Mouse (Mus musculus) midbrain, embryonic 15.5 days (tissue): Measurements from ENCODE around the gene Aox2. TPM values are rescaled to one million over a fixed set of nuclear protein-coding genes. Genes with fewer than 3 reads are reported as not detected.

Experiments used
- ATAC-seq: fragments of 200-750 bp; cut with Nextera tagmentation; replicated peaks from 2 replicates; pipeline ENCODE4 v1.8.0; 2017; ENCODE audit warnings: moderate TSS enrichment
- H3K27ac ChIP-seq: fragments of 300-500 bp; sonication (generic); 2 replicates; pipeline ENCODE4 v1.5.1; 2015; ENCODE audit warnings: mild to moderate bottlenecking, inconsistent platforms
- H3K27me3 ChIP-seq: fragments of 300-500 bp; sonication (generic); replicated peaks from 2 replicates; pipeline ENCODE4 v1.6.1; 2015; ENCODE audit warnings: inconsistent platforms
- H3K36me3 ChIP-seq: fragments of 300-500 bp; sonication (generic); replicated peaks from 2 replicates; pipeline ENCODE4 v1.6.1; 2015; ENCODE audit warnings: inconsistent platforms
- H3K4me1 ChIP-seq: fragments of 300-500 bp; sonication (generic); 2 replicates; pipeline ENCODE4 v1.6.1; 2015; ENCODE audit warnings: inconsistent platforms
- H3K4me2 ChIP-seq: fragments of 300-500 bp; sonication (generic); 2 replicates; pipeline ENCODE4 v1.6.1; 2015; ENCODE audit warnings: inconsistent platforms, mild to moderate bottlenecking, moderate library complexity
- H3K4me3 ChIP-seq: fragments of 300-500 bp; sonication (generic); 2 replicates; pipeline ENCODE4 v1.5.1; 2015; ENCODE audit warnings: mild to moderate bottlenecking, inconsistent platforms
- H3K9ac ChIP-seq: fragments of 300-500 bp; sonication (generic); 2 replicates; pipeline ENCODE4 v1.6.1; 2015; ENCODE audit warnings: mild to moderate bottlenecking, inconsistent platforms
- H3K9me3 ChIP-seq: fragments of 300-500 bp; sonication (generic); 2 replicates; pipeline ENCODE4 v1.6.1; 2016; ENCODE audit warnings: inconsistent platforms
- WGBS: fragments of 180-500 bp; shearing (Covaris S2); methylation state at CpG from one replicate; pipeline ENCODE4 v1.1.7; 2015; ENCODE audit warnings: mixed read lengths; 5-methylcytosine and 5-hydroxymethylcytosine counted together
- polyA plus RNA-seq: library from polyadenylated mRNA; unstranded; fragments of >200 nt; fragmentation: Nextera tagmentation; extraction: Ambion mirVana; gene quantifications from 2 replicates; pipeline ENCODE4 v1.2.1, GENCODE M21; 2015

The Aox2 gene
- polyA plus RNA-seq, 1 experiment from 2014 or later = not detected

- Histone ChIP-seq H3K4me2 (no peak overlapping the region), H3K36me3 (no peaks in the 10 kb centered on the region), H3K4me3 (no peak overlapping the region), H3K27ac (no peak overlapping the region), H3K4me1 (no peaks in the 10 kb centered on the region), H3K9ac (no peak overlapping the region), H3K27me3 (no peaks in the 10 kb centered on the region), H3K9me3 (no peaks in the 10 kb centered on the region)
- 61% methylated on average over 13 of the region's 13 CpGs for WGBS
- no peak for ATAC-seq
Observed at GRCm38 (mm10) chr1:58291394-58292300, 13.5 kb downstream of the Aox2 start.

GRCm38 (mm10) chr1:58294730-58295129 lies 16.6 kb downstream of the Aox2 start:
- Histone ChIP-seq H3K4me2 (no peak overlapping the region), H3K4me3 (no peak overlapping the region), H3K9me3 (no peaks in the 10 kb centered on the region), H3K4me1 (no peaks in the 10 kb centered on the region), H3K36me3 (no peaks in the 10 kb centered on the region), H3K27me3 (no peaks in the 10 kb centered on the region), H3K9ac (no peak overlapping the region), H3K27ac (no peak overlapping the region)
- ATAC-seq = no peak
- 83% methylated on average over 5 of the region's 5 CpGs for WGBS

GRCm38 (mm10) chr1:58296278-58296677 lies 18.2 kb downstream of the Aox2 start:
- H3K27ac ChIP-seq = no peak overlapping the region
- 5% methylated on average over 7 of the region's 7 CpGs for WGBS
- H3K4me1 ChIP-seq = no peaks in the 10 kb centered on the region
- H3K27me3 ChIP-seq = no peaks in the 10 kb centered on the region
- peak; percentile 91 for ATAC-seq
- H3K9me3 ChIP-seq = no peaks in the 10 kb centered on the region
- no peak overlapping the region for H3K4me2 ChIP-seq
- no peaks in the 10 kb centered on the region for H3K36me3 ChIP-seq
- H3K4me3 ChIP-seq = no peak overlapping the region
- H3K9ac ChIP-seq = no peak overlapping the region

- no peak for ATAC-seq
- 60% methylated on average over 4 of the region's 4 CpGs for WGBS
Observed at GRCm38 (mm10) chr1:58296821-58297220, 18.7 kb downstream of the Aox2 start.

GRCm38 (mm10) chr1:58298347-58298746 lies 20.2 kb downstream of the Aox2 start:
- no peak overlapping the region for H3K4me2 ChIP-seq
- H3K36me3 ChIP-seq = no peaks in the 10 kb centered on the region
- H3K9me3 ChIP-seq = no peaks in the 10 kb centered on the region
- H3K27me3 ChIP-seq = no peaks in the 10 kb centered on the region
- no peak overlapping the region for H3K9ac ChIP-seq
- no peaks in the 10 kb centered on the region for H3K4me1 ChIP-seq
- no peak for ATAC-seq
- no peak overlapping the region for H3K27ac ChIP-seq
- H3K4me3 ChIP-seq = no peak overlapping the region
- WGBS = 78% methylated on average over 6 of the region's 6 CpGs

More at GRCm38 (mm10) chr1:58296821-58297220, 18.7 kb downstream of the Aox2 start:
- no peak overlapping the region for H3K27ac ChIP-seq
- H3K27me3 ChIP-seq = no peaks in the 10 kb centered on the region
- no peaks in the 10 kb centered on the region for H3K36me3 ChIP-seq
- H3K4me3 ChIP-seq = no peak overlapping the region
- H3K4me1 ChIP-seq = no peaks in the 10 kb centered on the region
- no peak overlapping the region for H3K4me2 ChIP-seq
- H3K9me3 ChIP-seq = no peaks in the 10 kb centered on the region
- H3K9ac ChIP-seq = no peak overlapping the region

GRCm38 (mm10) chr1:58301073-58301472 lies 22.9 kb downstream of the Aox2 start:
- Histone ChIP-seq H3K27ac (no peak overlapping the region), H3K9me3 (no peaks in the 10 kb centered on the region), H3K4me3 (no peak overlapping the region), H3K4me2 (no peak overlapping the region), H3K4me1 (no peaks in the 10 kb centered on the region), H3K36me3 (no peaks in the 10 kb centered on the region), H3K27me3 (no peaks in the 10 kb centered on the region), H3K9ac (no peak overlapping the region)
- no peak for ATAC-seq
- 93% methylated on average over 7 of the region's 7 CpGs for WGBS

- Histone ChIP-seq H3K4me1 (no peaks in the 10 kb centered on the region), H3K4me3 (no peak overlapping the region), H3K9ac (no peak overlapping the region), H3K9me3 (no peaks in the 10 kb centered on the region), H3K27ac (no peak overlapping the region), H3K4me2 (no peak overlapping the region), H3K36me3 (no peaks in the 10 kb centered on the region), H3K27me3 (no peaks in the 10 kb centered on the region)
- ATAC-seq = no peak
- WGBS = 77% methylated on average over 6 of the region's 6 CpGs
Observed at GRCm38 (mm10) chr1:58302015-58302414, 23.9 kb downstream of the Aox2 start.

- H3K4me3 ChIP-seq = no peak overlapping the region
- no peaks in the 10 kb centered on the region for H3K36me3 ChIP-seq
- H3K9ac ChIP-seq = no peak overlapping the region
- ATAC-seq = no peak
- no peaks in the 10 kb centered on the region for H3K9me3 ChIP-seq
- H3K4me2 ChIP-seq = no peak overlapping the region
- H3K4me1 ChIP-seq = no peaks in the 10 kb centered on the region
- H3K27ac ChIP-seq = no peak overlapping the region
- WGBS = 95% methylated on average over 6 of the region's 6 CpGs
- no peaks in the 10 kb centered on the region for H3K27me3 ChIP-seq
Observed at GRCm38 (mm10) chr1:58303009-58303408, 24.9 kb downstream of the Aox2 start.

- Histone ChIP-seq H3K27ac (no peak overlapping the region), H3K4me3 (no peak overlapping the region), H3K9ac (no peak overlapping the region), H3K4me2 (no peak overlapping the region), H3K27me3 (no peaks in the 10 kb centered on the region), H3K9me3 (no peaks in the 10 kb centered on the region), H3K4me1 (no peaks in the 10 kb centered on the region), H3K36me3 (no peaks in the 10 kb centered on the region)
- 92% methylated on average over 4 of the region's 4 CpGs for WGBS
- ATAC-seq = no peak
Observed at GRCm38 (mm10) chr1:58303726-58304125, 25.6 kb downstream of the Aox2 start.

GRCm38 (mm10) chr1:58304296-58304695 lies 26.2 kb downstream of the Aox2 start:
- Histone ChIP-seq H3K9ac (no peak overlapping the region), H3K36me3 (no peaks in the 10 kb centered on the region), H3K27ac (no peak overlapping the region), H3K27me3 (no peaks in the 10 kb centered on the region), H3K4me1 (no peaks in the 10 kb centered on the region), H3K4me3 (no peak overlapping the region), H3K4me2 (no peak overlapping the region), H3K9me3 (no peaks in the 10 kb centered on the region)
- WGBS = 61% methylated on average over 12 of the region's 12 CpGs
- ATAC-seq = no peak

- WGBS = 90% methylated on average over 8 of the region's 8 CpGs
- Histone ChIP-seq H3K27me3 (no peaks in the 10 kb centered on the region), H3K36me3 (no peaks in the 10 kb centered on the region), H3K9ac (no peak overlapping the region), H3K27ac (no peak overlapping the region), H3K9me3 (no peaks in the 10 kb centered on the region), H3K4me3 (no peak overlapping the region), H3K4me2 (no peak overlapping the region), H3K4me1 (no peaks in the 10 kb centered on the region)
- ATAC-seq = no peak
Observed at GRCm38 (mm10) chr1:58307181-58307580, 29.1 kb downstream of the Aox2 start.

GRCm38 (mm10) chr1:58308594-58308993 lies 30.5 kb downstream of the Aox2 start:
- H3K4me2 ChIP-seq = no peak overlapping the region
- H3K4me1 ChIP-seq = no peaks in the 10 kb centered on the region
- no peak overlapping the region for H3K27ac ChIP-seq
- H3K9ac ChIP-seq = no peak overlapping the region
- H3K9me3 ChIP-seq = no peaks in the 10 kb centered on the region
- H3K36me3 ChIP-seq = no peaks in the 10 kb centered on the region
- no peak for ATAC-seq
- WGBS = 88% methylated on average over 8 of the region's 8 CpGs
- H3K4me3 ChIP-seq = no peak overlapping the region
- H3K27me3 ChIP-seq = no peaks in the 10 kb centered on the region

- no peak overlapping the region for H3K27ac ChIP-seq
- no peak overlapping the region for H3K4me3 ChIP-seq
- no peaks in the 10 kb centered on the region for H3K9me3 ChIP-seq
- no peaks in the 10 kb centered on the region for H3K27me3 ChIP-seq
- no peak overlapping the region for H3K9ac ChIP-seq
- no peak overlapping the region for H3K4me2 ChIP-seq
- no peaks in the 10 kb centered on the region for H3K4me1 ChIP-seq
- ATAC-seq = no peak
- 82% methylated on average over 4 of the region's 4 CpGs for WGBS
- no peaks in the 10 kb centered on the region for H3K36me3 ChIP-seq
Observed at GRCm38 (mm10) chr1:58309853-58310252, 31.7 kb downstream of the Aox2 start.
